9 mouse cellular contexts compared by ENCODE assay signal in genomic region chr8:111034276-111034675, GRCm38 (mm10). TPM values are rescaled to one million over a fixed set of nuclear protein-coding genes. Genes with fewer than 3 reads are reported as not detected.
DNase-seq lines count a peak whose midpoint lies in the region; ATAC-seq lines count a peak whose summit lies in the region.
"Had no signal": no experiment of that assay in that cellular context is flagged by ENCODE, and none has a peak within 500 bp of the region (broad histone marks: within the 10 kb centered on the region; RNA-seq: fewer than 3 reads in every experiment).

No protein-coding gene starts in this region.

- 26% methylated on average over 12 of the region's 12 CpGs for WGBS in hindbrain, embryonic 11.5 days
- WGBS in liver, embryonic 13.5 days (ENCODE audit: insufficient replicate concordance), result 11% methylated on average over 12 of the region's 12 CpGs
- WGBS in neural tube, embryonic 15.5 days, result 18% methylated on average over 12 of the region's 12 CpGs

- no peak for ATAC-seq in CD4-positive, CD25-positive, alpha-beta regulatory T cell, adult 4 months
- ATAC-seq in hindbrain, embryonic 11.5 days (ENCODE audit: low FRiP score), result peak; percentile 44; the same call in 1 of the 2 replicates
- ATAC-seq in liver, embryonic 13.5 days (ENCODE audit: low read depth), result peak; percentile 45
- ATAC-seq in neural tube, embryonic 15.5 days (ENCODE audit: low FRiP score), result peak; percentile 3; the same call in 1 of the 2 replicates

- peak overlapping the region; percentile 77 for H3K4me3 ChIP-seq in hindbrain, embryonic 11.5 days (ENCODE audit: low read depth, low read length)
- peak overlapping the region; percentile 77 for H3K4me3 ChIP-seq in liver, embryonic 13.5 days (replicated peaks)
- H3K4me3 ChIP-seq in neural tube, embryonic 15.5 days (replicated peaks), result peak overlapping the region; percentile 73

- H3K4me1 ChIP-seq in hindbrain, embryonic 11.5 days (replicated peaks; ENCODE audit: control insufficient read depth, insufficient read depth, low read length), result peaks cover 9% of the 10 kb centered on the region
- H3K4me1 ChIP-seq in liver, embryonic 13.5 days (replicated peaks), result peaks cover 41% of the 10 kb centered on the region
- peaks cover 25% of the 10 kb centered on the region for H3K4me1 ChIP-seq in neural tube, embryonic 15.5 days

- H3K9me3 ChIP-seq in hindbrain, embryonic 11.5 days (ENCODE audit: control insufficient read depth, low read length), result no peaks in the 10 kb centered on the region
- no peaks in the 10 kb centered on the region for H3K9me3 ChIP-seq in liver, embryonic 13.5 days (replicated peaks)
- H3K9me3 ChIP-seq in neural tube, embryonic 15.5 days (replicated peaks), result no peaks in the 10 kb centered on the region

- H3K27ac ChIP-seq in hindbrain, embryonic 11.5 days (ENCODE audit: low read depth, low read length), result peak overlapping the region; percentile 81
- H3K27ac ChIP-seq in liver, embryonic 13.5 days, result peak overlapping the region; percentile 89
- peak overlapping the region; percentile 85 for H3K27ac ChIP-seq in neural tube, embryonic 15.5 days (replicated peaks)

- H3K36me3 ChIP-seq in hindbrain, embryonic 11.5 days (ENCODE audit: control insufficient read depth, insufficient read depth, low read length), result peaks cover 2% of the 10 kb centered on the region; the same call in 1 of the 2 replicates
- peaks cover 41% of the 10 kb centered on the region for H3K36me3 ChIP-seq in liver, embryonic 13.5 days
- peaks cover 25% of the 10 kb centered on the region for H3K36me3 ChIP-seq in neural tube, embryonic 15.5 days

- peak; percentile 55 for DNase-seq in CD4-positive, CD25-positive, alpha-beta regulatory T cell, adult 2 months (ENCODE audit: low read depth, low spot score)
- DNase-seq in thymus, postnatal 14 days, result peak; percentile 36
- no peak for DNase-seq in thymus, postnatal 25 days
- DNase-seq in hindbrain, embryonic 11.5 days (ENCODE audit: low spot score), result peak; percentile 61
- no peak for DNase-seq in liver, embryonic 13.5 days
- DNase-seq in left cerebral cortex, postnatal 10 days (ENCODE audit: extremely low spot score in 1 of 2, low spot score in 2 of 2), result no peak

- intact Hi-C loops in left cerebral cortex, postnatal 10 days (cut with DNase I), result no loop called here

- H3K27me3 ChIP-seq in hindbrain, embryonic 11.5 days (ENCODE audit: control insufficient read depth, insufficient read depth, low read length), result no peaks in the 10 kb centered on the region
- no peaks in the 10 kb centered on the region for H3K27me3 ChIP-seq in liver, embryonic 13.5 days
- H3K27me3 ChIP-seq in neural tube, embryonic 15.5 days (replicated peaks), result peaks cover 10% of the 10 kb centered on the region; the same call in 1 of the 2 replicates

- H3K9ac ChIP-seq in hindbrain, embryonic 11.5 days (ENCODE audit: low read depth, low read length), result peak overlapping the region; percentile 77
- peak overlapping the region; percentile 90 for H3K9ac ChIP-seq in liver, embryonic 13.5 days
- H3K9ac ChIP-seq in neural tube, embryonic 15.5 days (replicated peaks), result peak overlapping the region; percentile 76

- peak overlapping the region; percentile 57 for H3K4me2 ChIP-seq in hindbrain, embryonic 11.5 days (replicated peaks; ENCODE audit: low read depth, low read length)
- peak overlapping the region; percentile 77 for H3K4me2 ChIP-seq in liver, embryonic 13.5 days
- H3K4me2 ChIP-seq in neural tube, embryonic 15.5 days, result peak overlapping the region; percentile 66

RNA-seq across cellular contexts. Expression of gene Aars, which starts 1.3 kb away (rescaled TPM):
- polyA plus RNA-seq in CD4-positive, CD25-positive, alpha-beta regulatory T cell, adult 4 months (2017; shearing (Covaris generic)), result 10 to 100 TPM; 18.6 to 38.6 TPM
- 64.5 and 74.6 TPM in 2 replicates for polyA plus RNA-seq in hindbrain, embryonic 11.5 days (2014; fragmentation: Nextera tagmentation; extraction: Ambion mirVana)
- polyA plus RNA-seq in liver, embryonic 13.5 days (2015; fragmentation: Nextera tagmentation; extraction: Ambion mirVana), result 55.5 and 66.2 TPM in 2 replicates
- polyA plus RNA-seq in neural tube, embryonic 15.5 days (2015; fragmentation: Nextera tagmentation; extraction: Ambion mirVana), result 79.6 and 91.0 TPM in 2 replicates
- 100 to 1,000 TPM in 1 of 2 experiments, 10 to 100 TPM in 1; 96.8 to 102 TPM for total RNA-seq in left cerebral cortex, postnatal 10 days (2021)

RNA-seq across cellular contexts. Expression of gene Ddx19b, which starts 2.7 kb away (rescaled TPM):
- polyA plus RNA-seq in CD4-positive, CD25-positive, alpha-beta regulatory T cell, adult 4 months (2017; shearing (Covaris generic)), result 10 to 100 TPM in 1 of 2 experiments, 1 to 10 TPM in 1; 5.5 to 12.0 TPM
- polyA plus RNA-seq in hindbrain, embryonic 11.5 days (2014; fragmentation: Nextera tagmentation; extraction: Ambion mirVana), result 6.0 and 7.2 TPM in 2 replicates
- 3.4 and 4.0 TPM in 2 replicates for polyA plus RNA-seq in liver, embryonic 13.5 days (2015; fragmentation: Nextera tagmentation; extraction: Ambion mirVana)
- polyA plus RNA-seq in neural tube, embryonic 15.5 days (2015; fragmentation: Nextera tagmentation; extraction: Ambion mirVana), result 6.0 and 6.1 TPM in 2 replicates
- total RNA-seq in left cerebral cortex, postnatal 10 days (2021), result 10 to 100 TPM; 27.2 to 28.2 TPM

RNA-seq across cellular contexts. Expression of gene Exosc6, which starts 21.9 kb away (rescaled TPM):
- not detected for polyA plus RNA-seq in CD4-positive, CD25-positive, alpha-beta regulatory T cell, adult 4 months (2017; shearing (Covaris generic))
- polyA plus RNA-seq in hindbrain, embryonic 11.5 days (2014; fragmentation: Nextera tagmentation; extraction: Ambion mirVana), result 15.0 and 21.6 TPM in 2 replicates
- polyA plus RNA-seq in liver, embryonic 13.5 days (2015; fragmentation: Nextera tagmentation; extraction: Ambion mirVana), result 1.8 and 7.8 TPM in 2 replicates
- not detected in 2 replicates for polyA plus RNA-seq in neural tube, embryonic 15.5 days (2015; fragmentation: Nextera tagmentation; extraction: Ambion mirVana)
- total RNA-seq in left cerebral cortex, postnatal 10 days (2021), result not detected
- total RNA-seq: heart, postnatal 36 days had no signal

RNA-seq across cellular contexts. Expression of gene Ddx19a, which starts 36.7 kb away (rescaled TPM):
- 10 to 100 TPM; 13.8 to 13.9 TPM for polyA plus RNA-seq in CD4-positive, CD25-positive, alpha-beta regulatory T cell, adult 4 months (2017; shearing (Covaris generic))
- 29.8 and 32.8 TPM in 2 replicates for polyA plus RNA-seq in hindbrain, embryonic 11.5 days (2014; fragmentation: Nextera tagmentation; extraction: Ambion mirVana)
- 11.3 and 12.5 TPM in 2 replicates for polyA plus RNA-seq in liver, embryonic 13.5 days (2015; fragmentation: Nextera tagmentation; extraction: Ambion mirVana)
- polyA plus RNA-seq in neural tube, embryonic 15.5 days (2015; fragmentation: Nextera tagmentation; extraction: Ambion mirVana), result 9.8 and 11.6 TPM in 2 replicates
- 10 to 100 TPM; 30.9 to 34.4 TPM for total RNA-seq in left cerebral cortex, postnatal 10 days (2021)

RNA-seq across cellular contexts. Expression of gene Clec18a, which starts 58.0 kb away (rescaled TPM):
- not detected for polyA plus RNA-seq in CD4-positive, CD25-positive, alpha-beta regulatory T cell, adult 4 months (2017; shearing (Covaris generic))
- polyA plus RNA-seq in hindbrain, embryonic 11.5 days (2014; fragmentation: Nextera tagmentation; extraction: Ambion mirVana), result 0.52 and 0.88 TPM in 2 replicates
- not detected in 2 replicates for polyA plus RNA-seq in liver, embryonic 13.5 days (2015; fragmentation: Nextera tagmentation; extraction: Ambion mirVana)
- polyA plus RNA-seq in neural tube, embryonic 15.5 days (2015; fragmentation: Nextera tagmentation; extraction: Ambion mirVana), result 0.31 and 0.65 TPM in 2 replicates
- total RNA-seq in left cerebral cortex, postnatal 10 days (2021), result under 1 TPM in 1 of 2 experiments, not detected in 1; 0.26 TPM

Comparison
In these comparisons a context has a peak if more than half of its experiments do, and no peak if none do; other contexts are left out.
1. DNase-seq: peak in CD4-positive, CD25-positive, alpha-beta regulatory T cell, adult 2 months (single experiment), thymus, postnatal 14 days (single experiment) and hindbrain, embryonic 11.5 days (single experiment); none in thymus, postnatal 25 days (single experiment), liver, embryonic 13.5 days (single experiment) and left cerebral cortex, postnatal 10 days (0 of 2).
2. Peak in every context shown above with its lines, with median percentiles within 50 percentile points of each other: H3K27ac ChIP-seq, H3K4me2 ChIP-seq, H3K4me3 ChIP-seq and H3K9ac ChIP-seq.